Mouse (Mus musculus) adrenal gland, adult (tissue): ENCODE results near the gene Cela1.

ENCODE experiments used
- DNase-seq, 2 experiments: peaks; one replicate each; pipeline ENCODE4 v3.0.0; 2022 to 2023; ENCODE audit warnings: low spot score in 1 of 2; ENCODE audit not compliant: inconsistent age in 2 of 2

The Cela1 gene

GRCm38 (mm10) chr15:100687430-100687971 is at the start of gene Cela1:
Gene Cela1 (minus strand): TSS chr15:100687921.
- peak in 1 of 2 experiments; percentile 60 for DNase-seq

- no peak for DNase-seq
These were observed 48.2 kb upstream of the Cela1 start for GRCm38 (mm10) chr15:100735953-100736300.

GRCm38 (mm10) chr15:100735095-100735952 is 47.6 kb upstream of the Cela1 start:
- DNase-seq: no peak

GRCm38 (mm10) chr15:100732580-100732979 is 44.9 kb upstream of the Cela1 start:
- DNase-seq: peak in 1 of 2 experiments; percentile 27

- no peak for DNase-seq
These were observed 43.4 kb upstream of the Cela1 start for GRCm38 (mm10) chr15:100731081-100731480.

GRCm38 (mm10) chr15:100729281-100729985 is 41.7 kb upstream of the Cela1 start, which contains the start of gene Galnt6:
Gene Galnt6 (minus strand): TSS chr15:100729376.
- DNase-seq: peak; percentile 27 to 53

GRCm38 (mm10) chr15:100728586-100728985 is 40.9 kb upstream of the Cela1 start:
- DNase-seq: no peak

- DNase-seq: no peak
These were observed 40.1 kb upstream of the Cela1 start for GRCm38 (mm10) chr15:100727834-100728233.

GRCm38 (mm10) chr15:100726721-100727120 is 39.0 kb upstream of the Cela1 start:
- DNase-seq: no peak

- no peak for DNase-seq
These were observed 35.8 kb upstream of the Cela1 start for GRCm38 (mm10) chr15:100723505-100723904.

GRCm38 (mm10) chr15:100722564-100722963 is 34.8 kb upstream of the Cela1 start:
- DNase-seq: no peak

- no peak for DNase-seq
These were observed 34.3 kb upstream of the Cela1 start for GRCm38 (mm10) chr15:100722026-100722425.

- DNase-seq: no peak
These were observed 33.7 kb upstream of the Cela1 start for GRCm38 (mm10) chr15:100721445-100721844.

- no peak for DNase-seq
These were observed 32.3 kb upstream of the Cela1 start for GRCm38 (mm10) chr15:100720066-100720465.

GRCm38 (mm10) chr15:100719217-100719616 is 31.5 kb upstream of the Cela1 start:
- no peak for DNase-seq

- DNase-seq: no peak
These were observed 30.9 kb upstream of the Cela1 start for GRCm38 (mm10) chr15:100718572-100718971.

GRCm38 (mm10) chr15:100717933-100718332 is 30.2 kb upstream of the Cela1 start:
- DNase-seq: no peak

GRCm38 (mm10) chr15:100715399-100715993 is 27.8 kb upstream of the Cela1 start:
- DNase-seq: no peak

GRCm38 (mm10) chr15:100714470-100714869 is 26.7 kb upstream of the Cela1 start:
- DNase-seq: no peak

- DNase-seq: no peak
These were observed 23.1 kb upstream of the Cela1 start for GRCm38 (mm10) chr15:100710838-100711237.

- no peak for DNase-seq
These were observed 20.8 kb upstream of the Cela1 start for GRCm38 (mm10) chr15:100708433-100709078.
